Mouse (Mus musculus): ENCODE measurements around the gene Ift122.

Ift122 gene

DNA sequence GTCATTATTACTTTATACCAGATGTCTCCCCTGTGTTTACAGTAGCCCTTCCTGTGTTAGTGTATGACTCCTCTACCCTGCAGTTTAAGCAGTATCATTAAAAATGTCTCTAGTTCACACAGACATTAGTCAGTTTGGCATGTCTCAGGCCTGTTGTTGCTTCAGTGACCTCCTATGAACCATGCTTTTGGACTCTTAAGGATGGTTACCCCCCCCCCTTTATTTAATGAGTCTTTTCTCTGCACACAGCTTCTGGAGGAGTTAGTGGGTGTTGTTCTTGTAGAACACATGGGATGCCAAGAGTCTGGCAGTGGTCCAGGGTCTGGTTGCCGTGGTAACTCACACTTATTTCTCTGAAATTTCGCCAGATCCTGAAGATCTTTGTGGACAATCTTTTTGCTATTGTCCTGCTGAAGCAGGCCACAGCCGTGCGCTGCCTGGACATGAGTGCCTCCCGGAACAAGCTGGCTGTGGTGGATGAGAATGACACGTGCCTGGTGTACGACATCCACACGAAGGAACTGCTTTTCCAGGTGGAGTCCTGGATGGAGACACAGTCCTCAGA is 38.3 kb downstream of the Ift122 start:
- DNase-seq (ENCODE audit: low spot score), result no peak

DNA sequence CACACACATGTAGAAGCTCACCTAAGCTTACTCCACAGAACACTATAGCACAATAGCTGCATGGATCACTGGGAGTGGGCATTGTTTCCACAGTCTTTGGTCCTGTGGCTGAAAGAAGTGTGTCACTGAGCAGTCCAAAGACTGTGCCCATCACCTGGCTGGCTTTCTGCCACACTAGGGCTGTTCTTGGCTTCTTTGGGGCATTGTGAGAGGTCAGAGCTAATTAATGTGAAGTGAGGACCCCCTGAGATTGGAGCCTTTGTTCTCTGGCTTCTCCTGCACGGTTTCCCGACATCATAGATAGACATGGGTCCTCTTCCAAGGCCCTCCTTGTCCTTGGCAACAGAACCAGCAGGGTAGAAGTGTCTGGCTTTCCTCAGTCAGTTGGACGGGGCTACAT is 39.1 kb downstream of the Ift122 start:
- DNase-seq (ENCODE audit: low spot score), result no peak

DNA sequence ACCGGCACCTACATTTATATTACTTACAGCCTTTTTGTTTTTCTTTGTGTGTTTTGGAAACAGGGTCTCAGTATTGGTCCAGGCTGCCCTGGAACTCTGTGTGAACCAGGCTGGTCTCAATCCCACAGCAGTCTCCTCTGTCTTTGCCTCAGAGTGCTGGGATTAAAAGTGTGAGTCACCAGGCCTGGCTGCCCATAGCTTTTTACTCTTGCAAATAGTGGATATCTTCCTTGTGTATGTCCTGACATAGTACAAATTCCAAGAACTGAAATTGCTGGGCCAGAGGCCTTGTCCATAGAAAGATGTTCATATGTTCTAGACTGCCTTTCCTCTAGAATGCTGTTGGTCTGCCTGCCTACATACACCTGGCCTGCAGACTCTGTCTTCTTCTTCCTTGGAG is 43.1 kb downstream of the Ift122 start:
- no peak for DNase-seq (ENCODE audit: low spot score)

DNA sequence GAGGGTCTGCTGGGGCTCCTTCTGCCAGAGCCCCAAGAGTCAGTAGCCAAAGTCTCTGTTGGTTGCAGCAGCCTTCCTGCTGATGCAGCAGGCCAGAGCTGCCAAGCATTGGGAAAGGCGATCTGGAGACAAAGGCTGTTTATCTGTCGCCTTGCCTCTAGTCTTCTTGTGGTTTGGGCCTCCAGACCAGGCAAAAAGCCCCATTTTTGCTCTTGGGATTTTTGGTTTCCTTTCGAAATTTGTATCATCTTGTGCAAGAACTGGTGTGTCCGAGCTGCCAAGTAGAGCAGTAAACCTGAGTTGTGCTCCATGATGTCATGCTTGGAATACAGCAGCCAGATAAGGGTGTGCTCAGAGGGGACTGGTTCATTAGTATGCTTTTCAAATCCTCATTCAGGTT is 43.8 kb downstream of the Ift122 start:
- no peak for DNase-seq (ENCODE audit: low spot score)

DNA sequence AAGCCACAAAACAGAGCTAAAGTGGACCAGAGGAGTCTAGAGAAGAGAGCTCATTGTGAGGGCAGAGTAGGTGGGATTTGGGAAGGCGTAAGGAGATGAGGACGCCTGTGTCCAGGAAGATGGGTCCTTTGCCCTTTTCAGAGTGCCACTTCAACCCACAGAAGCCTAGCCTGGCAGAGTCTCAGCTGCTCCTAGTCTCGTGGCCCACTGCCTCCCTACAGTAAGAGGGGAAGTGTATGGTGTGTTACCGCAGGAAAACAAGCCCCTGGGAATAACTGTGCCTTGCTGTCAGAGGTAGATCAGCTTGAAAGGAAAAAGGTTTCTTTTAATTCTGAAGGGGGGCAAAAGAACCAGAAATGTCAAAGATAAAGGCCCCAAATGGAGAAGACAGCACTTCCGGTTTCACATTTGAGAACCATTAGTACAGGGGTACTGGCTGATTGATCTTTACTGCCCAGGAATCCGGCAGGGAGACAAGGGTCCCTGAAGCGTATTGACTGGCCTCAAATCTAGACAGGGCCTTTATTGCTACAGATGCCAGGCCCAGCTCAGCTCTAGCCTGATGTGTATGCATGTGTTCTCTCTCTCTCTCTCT is 44.8 kb downstream of the Ift122 start:
- DNase-seq (ENCODE audit: low spot score), result no peak

DNA sequence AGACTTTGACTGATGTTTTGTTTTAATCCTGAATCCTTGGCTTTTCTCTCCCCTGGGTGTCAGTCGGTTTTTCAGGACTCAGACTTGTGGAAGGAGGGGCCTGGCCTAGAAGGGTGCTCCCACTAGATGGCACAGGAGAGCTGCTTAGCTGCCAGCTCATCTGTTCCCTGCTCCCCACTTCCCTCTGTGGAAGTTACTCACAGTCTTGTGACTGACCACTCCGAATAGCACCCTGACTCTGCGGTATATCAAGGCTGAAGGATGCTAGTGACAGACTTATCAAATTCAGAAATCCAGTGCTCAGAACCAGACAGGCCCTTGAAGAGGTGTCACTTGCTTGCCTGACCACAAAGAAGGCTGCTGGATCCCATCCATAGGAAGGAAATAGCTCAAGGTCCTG is 47.8 kb downstream of the Ift122 start:
- peak; percentile 74 for DNase-seq (ENCODE audit: low spot score)

DNA sequence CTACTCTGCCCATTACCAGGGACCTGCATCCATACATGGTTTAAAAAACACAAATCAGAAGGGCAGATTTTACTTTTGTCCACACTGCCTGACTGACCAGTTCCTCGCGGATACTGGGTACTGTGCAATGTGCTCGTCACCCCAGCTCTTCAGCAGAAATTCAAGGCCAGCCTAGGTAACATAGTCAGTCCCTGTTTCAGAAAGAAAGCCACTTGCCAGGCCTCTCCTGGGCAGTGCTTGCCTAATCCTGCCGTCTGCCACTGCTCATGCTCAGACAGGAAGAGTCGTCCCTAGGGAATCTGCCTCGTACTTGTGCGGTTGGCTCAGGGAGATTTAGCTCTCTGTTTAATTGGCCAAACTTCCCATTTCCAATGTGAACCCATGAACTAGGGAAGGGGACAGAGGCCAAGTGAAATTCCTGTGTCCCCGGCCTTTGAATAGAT is 48.2 kb downstream of the Ift122 start:
- DNase-seq (ENCODE audit: low spot score), result peak; percentile 19

DNA sequence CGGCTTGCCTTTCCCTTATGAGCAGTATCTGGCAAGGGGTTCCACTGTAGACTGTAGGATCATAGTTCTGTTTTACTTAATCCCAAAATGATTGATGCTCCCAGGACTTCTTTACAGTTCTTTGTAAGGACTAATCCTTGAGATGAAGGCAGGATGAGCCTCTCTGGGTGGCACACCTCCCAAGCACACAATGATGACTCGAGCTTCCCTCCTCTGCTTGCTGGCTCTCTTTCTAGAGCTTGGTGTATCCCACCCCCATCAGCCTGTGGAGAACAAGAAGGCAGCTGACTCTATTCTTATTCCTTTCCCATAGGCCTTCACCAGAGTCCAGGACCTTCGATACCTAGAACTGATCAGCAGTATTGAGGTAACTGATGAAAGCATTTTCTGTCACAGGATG is 49.3 kb downstream of the Ift122 start:
- no peak for DNase-seq (ENCODE audit: low spot score)

DNA sequence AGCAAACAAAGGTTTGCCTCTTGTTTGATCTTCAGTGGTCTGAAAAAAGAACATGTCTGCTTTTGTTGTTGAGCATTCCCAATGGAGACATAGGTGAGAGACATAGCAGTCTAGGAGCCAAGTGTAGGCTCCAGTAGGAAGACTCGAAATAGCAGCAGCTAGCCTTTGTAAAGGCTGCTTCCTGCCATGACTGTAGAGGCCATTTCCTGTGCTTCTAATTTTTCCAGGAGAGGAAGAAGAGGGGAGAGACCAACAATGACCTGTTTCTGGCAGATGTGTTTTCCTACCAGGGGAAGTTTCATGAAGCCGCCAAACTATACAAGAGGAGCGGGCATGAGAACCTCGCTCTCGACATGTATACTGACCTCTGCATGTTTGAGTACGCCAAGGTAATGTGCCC is 52.3 kb downstream of the Ift122 start:
- no peak for DNase-seq (ENCODE audit: low spot score)

DNA sequence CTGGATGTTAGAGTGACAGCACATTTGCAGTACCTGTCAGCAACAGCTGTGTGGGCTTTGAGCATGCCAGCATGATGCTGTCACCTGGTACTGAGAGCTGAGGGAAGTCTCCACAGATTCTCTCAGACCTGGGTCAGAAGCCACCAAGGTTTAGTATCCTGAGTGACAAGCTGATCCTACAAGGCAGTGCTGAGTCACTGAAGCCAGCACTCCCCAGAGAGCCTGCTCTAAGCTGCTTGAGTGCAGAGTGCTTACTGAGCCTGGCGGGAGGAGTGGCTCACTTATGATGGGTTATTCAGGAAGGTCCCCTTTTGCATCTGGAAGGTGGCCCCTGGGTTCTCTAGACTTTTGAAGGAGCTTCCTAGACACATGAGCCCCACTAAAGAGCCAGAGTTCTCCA is 53.2 kb downstream of the Ift122 start:
- no peak for DNase-seq (ENCODE audit: low spot score)

DNA sequence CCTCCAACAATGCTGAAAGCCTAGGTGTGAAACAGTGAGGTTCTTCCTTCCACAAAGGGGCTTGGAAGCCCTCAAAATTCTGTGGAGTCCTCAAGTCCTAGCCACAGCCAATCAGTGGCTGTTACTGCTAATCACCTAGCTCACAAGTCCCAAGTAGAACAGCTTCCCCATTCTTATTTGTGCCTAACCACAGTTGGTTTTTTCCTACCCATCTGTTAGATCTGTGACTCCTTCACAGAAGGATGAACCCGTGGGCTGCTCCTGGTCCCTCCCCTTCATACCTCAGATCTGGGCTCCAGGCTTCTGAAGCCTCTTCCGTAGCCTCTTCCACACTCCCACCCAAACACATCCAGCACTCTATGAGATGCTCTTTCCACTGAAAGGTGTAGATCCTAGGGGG is 53.6 kb downstream of the Ift122 start:
- no peak for DNase-seq (ENCODE audit: low spot score)

DNA sequence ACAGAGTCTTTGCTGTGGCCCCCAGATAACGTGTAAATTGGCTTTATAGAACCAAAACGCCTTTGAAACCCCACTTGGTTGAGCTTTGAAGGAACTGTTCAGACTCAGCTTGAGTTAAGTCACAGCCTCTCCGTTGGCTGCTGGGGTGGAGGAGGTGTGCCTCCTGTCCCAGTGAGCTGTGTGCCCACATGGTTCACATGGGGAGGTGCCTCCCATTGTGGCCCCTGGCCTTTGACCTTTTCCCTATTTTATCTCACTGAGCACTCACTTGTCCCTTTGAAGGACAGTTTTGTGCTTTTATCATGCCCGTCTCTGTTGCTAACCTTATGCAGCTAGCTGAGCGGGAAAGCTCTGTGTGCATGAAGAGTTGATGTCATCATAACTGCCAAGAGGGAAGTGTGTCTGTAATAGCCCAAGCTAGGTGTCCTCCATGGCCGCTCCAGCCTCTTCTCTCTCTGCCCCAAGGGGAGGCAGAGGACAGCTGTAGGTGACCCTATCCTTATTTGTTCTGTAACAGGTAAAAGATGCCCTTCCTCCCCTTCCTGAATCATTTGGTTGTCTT is 55.2 kb downstream of the Ift122 start:
- peak; percentile 33 for DNase-seq (ENCODE audit: low spot score)

DNA sequence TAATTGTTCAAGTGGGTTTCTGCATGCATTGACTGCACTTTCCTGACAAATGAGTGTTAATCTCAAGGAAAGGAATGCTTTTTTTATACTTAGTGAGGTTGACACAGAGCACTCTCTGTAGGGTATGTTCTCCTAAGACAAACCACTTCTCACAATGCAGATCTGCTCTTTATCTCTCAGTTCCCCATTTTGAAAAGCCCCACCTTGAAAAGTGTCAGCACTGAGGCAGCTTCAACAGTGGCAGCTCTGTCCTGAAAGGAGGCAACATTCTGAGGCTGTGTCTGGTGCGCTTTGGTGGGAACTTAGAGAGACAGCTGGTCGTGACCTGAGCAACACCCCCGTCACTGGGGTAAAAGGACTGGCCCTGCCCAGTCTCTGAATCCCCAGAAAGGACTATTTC is 55.8 kb downstream of the Ift122 start:
- no peak for DNase-seq (ENCODE audit: low spot score)

DNA sequence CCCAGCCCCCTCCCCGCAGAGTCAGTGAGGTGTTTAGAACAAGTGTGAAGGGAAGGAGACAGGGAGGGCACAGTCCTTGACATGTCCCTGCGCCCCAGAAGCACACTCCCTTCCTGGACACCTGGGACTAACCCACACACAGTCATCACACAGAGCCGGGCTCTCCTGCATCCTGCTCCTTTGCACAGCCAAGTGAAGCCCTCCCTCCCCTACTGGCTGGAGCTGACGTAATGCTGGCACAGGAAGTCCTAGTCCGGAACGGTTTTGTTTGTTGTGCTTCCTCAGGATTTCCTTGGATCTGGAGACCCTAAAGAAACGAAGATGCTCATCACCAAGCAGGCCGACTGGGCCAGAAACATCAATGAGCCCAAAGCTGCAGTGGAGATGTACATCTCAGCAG is 56.7 kb downstream of the Ift122 start:
- no peak for DNase-seq (ENCODE audit: low spot score)

DNA sequence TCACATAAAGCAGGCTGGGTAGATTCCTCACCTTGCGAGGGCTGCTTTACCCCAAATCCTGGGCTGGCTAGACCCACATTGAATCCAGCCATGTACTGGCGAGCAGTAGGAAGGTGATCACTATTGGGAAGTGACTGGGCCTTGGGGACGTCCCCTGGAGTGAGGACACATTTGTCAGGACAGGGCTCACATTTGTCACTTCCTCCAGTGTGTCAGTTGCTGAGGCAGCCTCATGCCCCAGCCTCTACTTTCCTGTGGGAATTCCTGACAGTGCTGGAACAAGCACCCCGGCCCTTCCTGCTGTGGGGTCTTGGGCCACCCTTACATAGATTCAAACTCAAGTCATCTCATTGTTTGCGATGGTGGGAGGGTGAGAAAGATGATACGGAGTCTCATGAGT is 58.5 kb downstream of the Ift122 start:
- DNase-seq (ENCODE audit: low spot score), result no peak

DNA sequence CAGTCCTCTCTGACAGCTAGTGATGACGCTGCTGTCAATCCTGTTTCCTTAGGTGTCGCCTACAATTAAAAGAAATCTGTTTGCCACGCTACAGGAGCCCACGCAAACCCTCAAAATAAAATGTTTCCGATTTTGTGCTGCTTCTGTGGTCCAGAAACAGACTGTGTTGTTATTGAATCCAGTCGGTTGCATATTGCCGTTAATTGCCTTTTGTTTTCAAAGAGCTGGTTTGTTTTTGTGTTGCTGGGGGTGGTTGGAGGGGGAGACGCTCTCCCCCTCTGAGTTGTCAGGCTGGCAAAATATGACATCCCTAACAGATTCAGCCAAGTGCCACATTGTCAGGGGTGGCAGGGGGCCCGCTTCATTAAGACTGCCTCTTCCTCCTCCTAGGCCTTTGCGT is 60.2 kb downstream of the Ift122 start:
- DNase-seq (ENCODE audit: low spot score), result no peak

DNA sequence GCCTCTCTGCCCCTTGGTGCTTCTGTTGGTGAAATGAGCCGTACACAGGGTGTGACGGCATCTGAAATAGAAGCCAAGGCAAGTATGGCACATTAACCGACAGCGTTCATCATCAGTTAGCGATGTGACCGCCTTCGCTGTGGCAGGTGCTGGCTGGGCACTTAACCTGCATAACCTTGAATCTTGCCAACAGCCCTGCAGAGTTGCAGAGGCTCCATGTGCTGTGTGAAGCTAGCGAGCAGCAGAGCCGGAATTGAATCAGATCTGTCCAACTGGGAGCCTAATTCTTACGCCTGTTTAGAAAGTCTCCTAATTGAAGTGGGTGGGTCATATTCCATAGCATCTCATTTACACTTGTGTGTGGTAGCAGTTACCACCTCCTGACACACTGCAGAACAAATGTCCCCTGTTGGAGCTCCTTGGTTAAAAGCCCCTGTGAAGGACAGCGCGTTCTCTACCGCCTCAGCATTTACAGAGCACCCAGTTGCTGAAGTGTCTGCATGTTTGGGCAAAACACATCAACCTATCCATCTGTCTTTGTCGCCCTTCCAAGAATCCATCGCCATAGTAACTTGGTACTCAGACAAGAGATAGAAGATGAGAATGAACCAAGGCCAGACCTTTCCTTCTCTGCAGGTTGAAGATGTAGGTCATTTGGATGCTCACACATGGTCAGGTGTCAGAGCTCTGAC is 61.4 kb downstream of the Ift122 start:
- DNase-seq (ENCODE audit: low spot score), result no peak

DNA sequence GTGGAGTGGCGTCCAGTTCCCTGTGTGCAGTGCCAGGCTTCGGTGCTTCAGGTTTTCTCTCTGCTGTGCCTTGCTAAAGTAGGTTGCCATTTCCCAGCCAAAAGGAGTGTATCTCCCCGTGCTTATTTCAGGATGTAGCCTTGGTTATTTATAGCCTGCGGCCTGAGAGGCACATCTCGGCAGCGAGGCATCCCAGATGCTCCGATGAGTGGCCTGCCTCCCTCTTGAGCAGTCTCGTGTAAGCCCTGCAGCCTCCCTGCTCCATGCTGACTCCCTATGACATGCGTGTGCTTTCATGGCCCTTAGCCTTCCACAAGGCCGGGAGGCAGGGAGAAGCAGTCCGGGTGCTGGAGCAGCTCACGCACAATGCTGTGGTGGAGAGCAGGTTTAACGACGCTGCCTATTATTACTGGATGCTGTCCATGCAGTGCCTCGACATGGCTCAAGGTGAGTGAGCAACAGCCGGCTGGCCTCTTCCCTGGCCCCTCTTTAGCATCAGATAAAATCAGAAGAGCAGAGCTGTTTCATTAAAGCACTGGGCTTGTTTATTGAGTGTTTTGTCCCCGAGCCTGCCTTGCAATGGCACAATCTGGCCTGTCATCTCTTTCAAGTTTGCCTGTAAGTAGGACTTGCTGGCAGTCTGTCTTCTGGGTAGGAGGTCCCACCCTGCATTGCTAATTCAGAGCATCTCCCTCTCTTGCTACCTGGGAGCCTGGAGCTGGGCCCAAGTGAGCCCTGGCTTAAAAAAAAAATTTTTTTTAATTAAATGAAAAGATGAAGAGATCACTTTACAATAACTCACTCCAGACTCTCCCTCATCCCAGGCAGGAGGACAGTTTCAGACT is 62.6 kb downstream of the Ift122 start:
- no peak for DNase-seq (ENCODE audit: low spot score)

DNA sequence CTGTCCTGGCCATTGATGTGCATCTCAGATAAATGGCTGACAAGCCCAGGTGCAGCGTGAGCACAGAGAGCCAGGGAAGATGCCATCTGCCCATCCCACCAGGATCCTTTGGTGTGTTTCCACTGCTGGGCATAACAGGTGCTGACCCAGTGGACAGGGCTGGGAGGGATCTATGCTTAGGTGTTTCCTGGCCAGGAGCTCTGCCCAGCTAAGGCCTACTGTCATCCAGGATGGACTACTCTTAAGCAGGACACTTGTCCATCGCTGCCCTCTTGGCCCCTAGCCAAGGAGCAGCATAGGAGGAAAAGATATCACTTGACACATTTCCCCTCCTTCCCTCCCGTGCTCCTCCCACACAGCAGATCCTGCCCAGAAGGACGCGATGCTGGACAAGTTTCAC is 63.3 kb downstream of the Ift122 start:
- no peak for DNase-seq (ENCODE audit: low spot score)

DNA sequence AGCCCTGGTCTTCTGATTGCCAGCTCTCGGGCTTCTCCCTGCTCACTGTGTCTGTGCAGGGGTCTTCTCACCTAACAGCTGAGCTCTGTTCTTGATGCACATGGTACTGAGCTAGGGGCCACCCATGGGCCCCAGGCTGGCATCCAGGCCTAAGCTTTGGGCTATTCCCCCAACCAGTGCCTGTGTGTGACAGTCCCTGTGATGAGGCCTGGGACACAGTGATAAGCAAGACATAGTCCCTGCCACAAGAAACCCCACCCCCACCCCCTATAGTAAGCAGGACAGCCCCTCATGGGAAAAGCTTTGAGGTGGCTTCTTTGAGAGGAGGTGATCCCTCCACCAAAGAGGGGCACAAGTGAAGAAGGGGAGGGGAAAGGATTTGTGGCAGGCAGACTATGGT is 65.3 kb downstream of the Ift122 start:
- DNase-seq (ENCODE audit: low spot score), result no peak

DNA sequence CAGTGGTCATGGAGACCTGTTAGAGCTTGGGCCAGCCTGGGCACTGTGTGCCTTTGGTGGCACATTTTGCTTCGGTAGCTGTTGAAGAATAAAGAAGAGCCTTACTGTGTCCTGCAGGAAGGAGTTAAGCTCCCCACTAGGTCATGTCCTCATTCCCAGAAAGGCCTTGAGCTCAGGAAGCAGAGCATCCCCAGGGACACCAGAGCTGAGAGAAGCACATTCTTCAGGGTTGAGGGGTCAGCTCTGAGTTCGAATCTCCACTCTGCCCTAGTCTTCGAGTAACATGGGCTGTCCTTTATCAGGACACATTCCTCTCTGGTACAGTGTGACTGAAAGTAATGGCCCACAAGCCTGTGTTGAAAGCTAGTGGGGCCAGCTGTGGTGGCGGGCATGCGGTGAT is 66.6 kb downstream of the Ift122 start:
- DNase-seq (ENCODE audit: low spot score), result no peak

DNA sequence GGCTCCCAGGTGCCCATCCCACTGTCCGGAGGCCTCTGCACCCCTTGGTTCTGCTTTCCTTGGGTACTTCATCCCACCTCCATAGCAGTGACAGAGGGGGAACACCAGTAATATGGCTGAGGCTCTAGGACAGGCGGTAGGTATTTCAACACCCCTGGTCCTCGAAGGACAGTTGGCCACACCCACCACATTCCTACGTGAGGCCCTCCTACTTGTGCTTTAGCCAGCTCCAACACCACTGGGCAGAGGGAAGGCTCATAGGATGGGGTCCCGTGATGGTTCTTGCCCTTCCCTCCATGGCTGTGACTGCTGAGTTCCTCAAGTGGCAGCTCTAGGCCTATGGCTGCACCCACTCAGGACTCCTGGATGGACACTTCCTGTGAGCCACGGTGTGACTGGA is 71.6 kb downstream of the Ift122 start:
- peak; percentile 32 for DNase-seq (ENCODE audit: low spot score)

DNA sequence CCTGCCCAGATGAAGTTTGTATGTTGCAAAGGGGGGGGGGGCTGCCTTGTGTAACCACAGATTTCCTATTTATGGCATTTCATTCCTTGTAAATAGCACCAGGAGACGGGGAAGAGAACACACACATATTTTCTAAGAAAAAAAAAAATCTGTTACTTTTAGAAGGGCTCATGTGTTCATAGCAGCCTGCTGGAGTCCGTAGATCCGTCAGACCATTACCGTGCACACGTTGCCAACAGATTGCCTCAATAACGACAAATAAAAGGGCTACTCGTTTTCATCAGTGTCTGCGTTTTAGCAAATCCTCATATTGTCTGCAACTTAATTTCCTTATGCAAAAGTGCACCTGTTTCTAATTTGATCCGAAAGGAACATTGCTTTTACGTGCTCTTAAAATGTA is 73.1 kb downstream of the Ift122 start:
- DNase-seq (ENCODE audit: low spot score), result no peak

All from embryo, embryonic 10.5 days (tissue).